Mouse (Mus musculus): ENCODE results near the gene Ankrd66.
"Not testable (repeated sequence)": the region's sequence is repeated elsewhere in the genome, so short reads cannot be mapped to it uniquely, and the experiment has no call there.

The Ankrd66 gene

DNA sequence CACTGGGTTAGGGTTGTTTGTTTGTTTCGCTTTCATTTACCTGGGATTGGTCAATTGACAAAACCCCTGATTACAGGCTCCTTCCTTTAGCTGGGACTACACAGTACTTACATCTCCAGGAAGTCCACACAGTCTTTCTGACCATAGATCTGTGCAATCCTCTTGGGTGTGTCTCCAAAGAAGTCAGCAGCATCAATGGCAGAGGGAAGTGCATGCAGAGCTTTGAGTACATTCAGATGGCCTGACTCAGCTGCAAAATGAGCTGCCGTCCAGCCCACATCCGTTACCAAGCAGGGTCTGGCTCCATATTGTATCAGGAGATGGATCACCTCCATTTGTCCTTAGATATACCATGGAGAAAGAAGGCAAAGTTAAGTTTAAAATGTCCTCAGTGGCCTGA lies 4.7 kb downstream of the Ankrd66 start:
- DNase-seq (ENCODE audit: low read depth, low spot score): no peak

DNA sequence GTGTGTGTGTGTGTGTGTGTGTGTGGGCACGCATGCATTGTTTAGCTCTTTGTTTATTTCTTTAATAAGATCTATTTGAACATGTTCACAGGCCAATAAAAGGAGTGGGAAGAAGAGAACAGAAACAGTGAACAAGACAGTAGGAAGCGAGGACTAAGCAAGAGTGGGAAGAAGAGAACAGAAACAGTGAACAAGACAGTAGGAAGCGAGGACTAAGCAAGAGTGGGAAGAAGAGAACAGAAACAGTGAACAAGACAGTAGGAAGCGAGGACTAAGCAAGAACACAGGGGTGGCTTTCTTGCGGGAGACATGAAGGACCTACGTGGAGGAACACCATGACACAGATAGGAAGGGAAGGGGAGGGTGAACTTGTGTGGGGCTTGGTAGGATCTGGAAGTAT lies 6.6 kb downstream of the Ankrd66 start:
- DNase-seq (ENCODE audit: low read depth, low spot score): not testable (repeated sequence)

GRCm38 (mm10) chr17:43534362-43535222 lies 8.8 kb downstream of the Ankrd66 start:
- DNase-seq (ENCODE audit: low read depth, low spot score): peak; percentile 92

DNA sequence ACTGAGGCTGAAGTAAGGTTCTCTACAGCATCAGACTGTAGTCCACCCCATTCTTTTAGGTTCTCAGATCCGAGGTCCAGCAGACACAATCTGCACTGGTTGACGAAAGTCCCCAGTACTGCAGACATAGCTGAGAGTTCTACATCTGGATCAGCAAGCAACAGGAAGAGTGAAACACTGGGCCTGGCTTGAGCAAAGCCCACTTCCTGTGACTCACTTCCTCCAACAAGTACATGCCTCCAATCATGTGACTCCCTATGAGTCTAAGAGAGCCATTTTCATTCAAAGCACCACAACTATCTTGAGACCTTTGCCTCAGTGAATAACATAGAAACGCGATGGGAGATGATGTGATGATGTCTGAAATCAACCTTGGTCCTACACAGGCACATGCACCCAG lies 12.2 kb downstream of the Ankrd66 start:
- DNase-seq (ENCODE audit: low read depth, low spot score): no peak

DNA sequence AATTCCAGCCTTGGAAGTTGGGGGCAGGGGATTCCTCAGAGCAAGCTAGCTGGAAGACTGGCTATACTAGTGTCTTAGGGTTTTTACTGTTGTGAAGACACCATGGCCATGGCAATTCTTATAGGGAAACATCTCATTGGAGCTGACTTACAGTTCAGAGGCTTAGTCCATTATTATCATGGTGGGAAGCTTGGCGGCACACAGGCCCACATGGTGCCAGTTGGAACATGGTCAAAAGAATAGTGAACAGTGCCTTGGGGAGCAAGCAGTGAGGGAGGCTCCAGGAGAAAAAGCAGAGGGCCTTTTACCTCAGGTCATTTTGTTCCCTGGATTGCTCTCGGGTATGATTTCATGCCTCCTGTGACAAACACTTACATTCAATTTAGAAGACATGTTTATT lies 12.9 kb downstream of the Ankrd66 start:
- no peak for DNase-seq (ENCODE audit: low read depth, low spot score)

GRCm38 (mm10) chr17:43520166-43520565 lies 23.3 kb downstream of the Ankrd66 start:
- no peak for DNase-seq (ENCODE audit: low read depth, low spot score)

DNA sequence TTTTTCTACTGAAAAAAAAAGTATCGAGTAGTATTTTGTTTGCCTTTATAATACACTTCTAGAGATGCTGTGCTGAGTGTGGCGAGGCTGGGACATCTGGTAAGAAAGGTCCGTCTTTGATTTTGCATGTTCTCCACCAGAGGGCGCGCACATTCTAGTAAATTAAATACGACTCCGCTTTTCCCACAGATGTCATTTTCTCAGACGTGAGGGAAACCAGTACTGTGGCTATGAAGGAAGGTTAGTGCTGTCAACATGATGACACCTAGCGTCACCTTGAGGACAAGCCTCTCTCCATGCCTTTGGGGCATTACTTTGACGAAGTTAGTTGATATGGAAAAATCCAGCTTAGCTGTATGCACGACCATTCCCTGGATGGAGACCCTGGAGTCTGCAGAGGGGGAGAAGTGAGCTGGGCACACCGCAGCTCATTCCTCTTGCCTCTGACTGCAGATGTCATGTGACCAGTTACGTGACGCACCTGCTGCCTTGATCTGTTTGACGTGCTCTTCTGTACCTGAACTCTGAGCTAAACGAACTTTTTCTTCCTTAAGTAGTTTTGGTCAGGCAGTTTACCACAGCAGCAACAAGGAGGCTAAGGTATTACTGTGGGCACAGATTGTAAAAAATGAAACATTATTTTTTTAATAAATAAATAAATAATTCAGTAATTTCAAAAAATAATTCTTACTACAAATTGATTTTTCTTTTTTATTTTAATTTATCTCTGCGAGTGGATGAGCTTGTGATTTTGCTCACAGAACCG lies 24.6 kb downstream of the Ankrd66 start:
- peak; percentile 91 for DNase-seq (ENCODE audit: low read depth, low spot score)

- DNase-seq (ENCODE audit: low read depth, low spot score): no peak
Observed at GRCm38 (mm10) chr17:43510782-43511181, 32.7 kb downstream of the Ankrd66 start.

DNA sequence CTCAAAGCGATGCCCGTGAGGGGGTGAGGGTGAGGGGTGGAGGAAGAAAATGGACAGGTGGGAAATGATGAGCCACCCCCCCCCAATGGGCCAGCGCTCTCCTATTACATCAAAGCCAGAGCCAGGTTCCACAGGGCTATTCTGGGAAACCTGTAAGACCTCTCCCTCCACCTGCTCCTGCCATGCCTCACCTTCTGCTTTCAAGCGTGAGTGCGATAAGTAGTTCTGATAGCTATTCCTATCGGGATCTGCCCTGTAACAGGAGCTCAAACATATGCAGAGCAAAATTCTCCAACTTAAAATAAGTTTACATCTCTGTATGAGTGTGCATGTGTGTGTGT lies 38.9 kb downstream of the Ankrd66 start:
- no peak for DNase-seq (ENCODE audit: low read depth, low spot score)

DNA sequence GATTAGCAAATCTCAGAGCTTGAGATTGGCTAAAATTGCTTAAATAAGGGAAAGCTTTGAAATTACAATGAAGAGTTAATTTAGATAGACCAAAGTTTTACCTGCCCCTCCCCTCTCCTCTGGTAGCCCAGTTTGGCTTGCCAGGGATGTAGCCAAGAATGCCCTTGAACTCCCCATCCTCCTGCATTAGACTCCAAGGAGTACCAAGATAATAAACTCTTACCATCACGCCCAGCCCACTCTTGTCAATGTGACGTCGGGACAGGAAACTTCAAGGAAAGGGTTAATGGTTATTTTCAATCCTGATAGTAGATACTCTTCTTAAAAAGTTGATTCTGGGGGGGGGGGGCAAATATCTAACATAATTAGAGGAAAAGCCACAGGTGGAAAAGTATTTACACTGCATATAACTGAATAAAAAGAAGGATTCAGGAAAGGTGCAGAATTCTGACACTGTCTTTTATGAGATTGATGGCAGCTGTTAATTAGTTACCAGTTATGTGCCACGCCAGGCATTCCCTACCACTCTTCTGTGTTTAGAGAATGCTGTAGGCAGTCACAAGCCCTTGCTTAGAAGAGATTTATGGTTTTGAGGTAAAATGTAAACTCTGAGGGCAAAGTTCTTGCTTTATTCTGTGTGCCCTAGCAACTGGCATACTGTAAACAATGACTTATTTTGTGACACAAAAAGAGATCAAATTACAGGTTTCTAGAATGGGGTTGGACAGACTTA lies 39.4 kb downstream of the Ankrd66 start:
- no peak for DNase-seq (ENCODE audit: low read depth, low spot score)

GRCm38 (mm10) chr17:43502592-43502991 lies 40.8 kb downstream of the Ankrd66 start, which contains the start of gene Mep1a:
TSS of gene Mep1a (minus strand) at chr17:43502812.
- DNase-seq (ENCODE audit: low read depth, low spot score): no peak

DNA sequence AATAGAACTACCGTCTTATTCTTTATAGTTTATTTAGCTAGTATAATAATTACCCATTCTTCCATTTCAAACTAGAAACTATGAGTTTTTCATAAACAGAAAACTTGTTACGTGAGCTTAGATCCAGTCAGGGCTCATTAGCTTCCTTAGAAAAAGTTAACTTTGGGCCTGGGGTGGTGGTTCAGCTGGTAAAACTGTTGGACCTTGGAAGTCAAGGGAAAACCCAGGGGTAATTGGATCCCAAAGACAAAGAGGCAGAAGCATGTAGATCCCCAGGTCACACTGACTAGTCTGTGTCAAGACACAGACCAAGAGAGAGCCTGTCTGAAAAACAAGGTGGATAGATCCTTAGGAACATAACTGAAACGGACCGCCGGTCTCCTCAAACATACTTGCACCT lies 41.8 kb downstream of the Ankrd66 start:
- no peak for DNase-seq (ENCODE audit: low read depth, low spot score)

- no peak for DNase-seq (ENCODE audit: low read depth, low spot score)
Observed at GRCm38 (mm10) chr17:43501223-43501622, 42.2 kb downstream of the Ankrd66 start.

DNA sequence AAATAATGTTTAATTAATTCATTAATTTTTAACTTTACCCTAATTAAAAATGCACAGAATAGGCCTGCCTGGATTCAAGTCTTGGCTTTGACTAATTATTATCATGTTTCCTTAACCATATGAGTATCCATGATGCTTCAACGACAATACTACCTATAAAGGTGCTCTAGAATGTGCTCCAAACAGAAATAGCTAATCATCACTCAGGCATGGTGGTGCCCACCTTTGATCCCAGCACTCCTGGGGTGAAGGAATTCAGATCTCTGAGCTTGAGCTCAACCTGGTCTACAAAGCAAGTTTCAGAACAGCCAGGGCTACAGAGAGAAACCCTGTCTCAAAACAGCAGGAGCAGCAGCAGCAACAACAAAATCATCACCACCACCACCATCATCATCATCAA lies 42.9 kb downstream of the Ankrd66 start:
- no peak for DNase-seq (ENCODE audit: low read depth, low spot score)

- no peak for DNase-seq (ENCODE audit: low read depth, low spot score)
Observed at GRCm38 (mm10) chr17:43497521-43497920, 45.9 kb downstream of the Ankrd66 start.

DNA sequence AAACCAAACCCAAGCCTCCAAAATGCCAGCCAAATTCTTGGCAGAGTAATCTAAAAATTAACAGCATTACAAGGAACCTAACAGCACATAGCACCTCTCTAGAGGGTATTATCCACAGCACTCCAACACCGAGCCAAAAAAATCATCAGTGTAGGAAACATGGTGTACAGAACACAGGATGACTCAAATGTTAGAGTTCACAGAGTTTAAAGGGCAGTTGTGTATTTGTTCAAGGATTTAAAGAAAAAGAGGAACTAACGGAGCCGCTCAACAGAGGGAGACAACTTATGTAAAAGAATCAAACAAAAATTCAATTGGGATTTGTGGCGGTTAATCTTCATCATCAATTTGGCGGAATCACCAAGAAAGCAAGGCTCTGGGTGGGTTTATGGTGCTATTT lies 47.9 kb downstream of the Ankrd66 start:
- DNase-seq (ENCODE audit: low read depth, low spot score): no peak

DNA sequence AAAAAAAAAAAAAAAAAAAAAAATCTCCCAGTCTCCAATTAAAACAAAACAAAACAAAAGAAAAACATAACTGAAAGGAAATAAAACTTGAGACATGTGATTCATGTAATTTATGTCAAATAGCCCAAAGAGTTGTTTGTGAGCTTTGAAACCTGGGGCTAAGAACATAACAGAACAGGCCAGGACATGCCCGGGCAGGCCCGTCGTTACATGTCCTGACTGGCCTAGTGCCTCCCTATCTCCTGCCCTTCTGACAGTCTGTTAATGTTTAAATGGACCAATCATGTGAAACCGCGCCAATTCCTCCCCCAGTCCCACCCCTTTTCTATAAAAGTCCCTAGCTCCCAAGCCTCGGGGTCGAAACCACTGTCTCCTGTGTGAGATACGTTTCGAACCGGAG lies 53.1 kb downstream of the Ankrd66 start:
- DNase-seq (ENCODE audit: low read depth, low spot score): not testable (repeated sequence)

DNA sequence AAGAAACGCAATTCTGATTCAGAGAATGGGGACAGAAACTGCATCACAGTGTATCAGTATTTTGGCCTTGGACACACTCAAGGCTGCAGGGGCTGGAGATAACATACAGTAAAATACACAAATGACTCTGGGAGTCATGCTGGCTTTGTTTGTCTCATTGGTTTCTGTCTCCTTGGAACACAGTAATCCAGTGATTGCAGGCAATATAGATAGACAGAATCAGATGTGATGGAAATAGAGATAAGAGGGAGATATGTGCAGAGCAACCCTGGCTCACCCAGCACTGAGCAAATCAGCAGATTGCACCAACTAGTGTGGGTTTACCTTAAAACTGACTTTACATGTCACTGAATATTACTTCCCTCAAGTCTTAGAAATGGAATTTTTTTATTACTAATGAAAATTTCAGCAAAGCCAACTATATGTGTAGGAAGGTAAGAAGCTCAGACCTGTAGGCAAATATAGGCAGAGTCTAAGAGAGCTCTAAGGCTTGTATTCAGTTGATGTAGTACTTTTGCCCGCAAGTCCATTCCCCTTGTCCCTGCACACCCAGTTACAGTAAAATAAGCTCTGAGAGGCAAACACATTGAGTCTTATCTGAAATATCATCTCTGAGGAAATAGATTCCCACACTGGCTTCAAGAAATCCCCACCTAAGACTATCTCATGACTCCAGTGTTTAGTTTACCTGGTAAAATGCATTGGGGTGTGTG lies 54.8 kb downstream of the Ankrd66 start:
- DNase-seq (ENCODE audit: low read depth, low spot score): no peak

GRCm38 (mm10) chr17:43485982-43486381 lies 57.5 kb downstream of the Ankrd66 start:
- no peak for DNase-seq (ENCODE audit: low read depth, low spot score)

Measured in ZHBTc4 (cell line).